Mouse (Mus musculus) ES-E14 (cell line): Measurements from ENCODE around the gene Grk6. TPM values are rescaled to one million over a fixed set of nuclear protein-coding genes. Genes with fewer than 3 reads are reported as not detected.

Experiments
- DNase-seq: peaks from one replicate; pipeline ENCODE4 v3.0.0-alpha.2; 2013; ENCODE audit warnings: low read depth, low spot score
- H3K27ac ChIP-seq: 2 replicates; pipeline ENCODE4 v1.5.1; 2012; ENCODE audit warnings: low read depth, mild to moderate bottlenecking, low read length, moderate library complexity, mixed read lengths; ENCODE audit not compliant: poor library complexity, insufficient read depth, severe bottlenecking
- H3K36me3 ChIP-seq: 2 replicates; pipeline ENCODE4 v1.6.1; 2012; ENCODE audit warnings: mild to moderate bottlenecking, low read length, moderate library complexity, mixed read lengths; ENCODE audit not compliant: control insufficient read depth, poor library complexity, insufficient read depth, severe bottlenecking
- H3K4me1 ChIP-seq, 2 experiments: fragments of 150-350 bp in 1 of 2; sonication (generic) in 1 of 2; 2 replicates each; pipeline ENCODE4 v1.6.1; 2012; ENCODE audit warnings: low read length in 2 of 2, mild to moderate bottlenecking in 1 of 2, mixed read lengths in 1 of 2; ENCODE audit not compliant: control insufficient read depth in 2 of 2, insufficient read depth in 2 of 2, poor library complexity in 1 of 2
- H3K4me3 ChIP-seq, 2 experiments: fragments of 150-350 bp in 1 of 2; sonication (generic) in 1 of 2; 2 replicates each; pipeline ENCODE4 v1.5.1; 2012; ENCODE audit warnings: low read length in 2 of 2, low read depth in 1 of 2, mild to moderate bottlenecking in 1 of 2, mixed read lengths in 1 of 2; ENCODE audit not compliant: insufficient read depth in 1 of 2, poor library complexity in 1 of 2, severe bottlenecking in 1 of 2
- H3K9ac ChIP-seq: 2 replicates; pipeline ENCODE4 v1.6.1; 2012; ENCODE audit warnings: low read depth, mild to moderate bottlenecking, low read length, mixed read lengths; ENCODE audit not compliant: poor library complexity, insufficient read depth, severe bottlenecking
- H3K9me3 ChIP-seq: fragments of 150-350 bp; sonication (generic); 2 replicates; pipeline ENCODE4 v1.6.1; 2012; ENCODE audit warnings: low read depth, mild to moderate bottlenecking, low read length; ENCODE audit not compliant: control insufficient read depth, insufficient read depth
- CHD2 ChIP-seq: IDR thresholded peaks from 2 replicates; pipeline ENCODE4 v1.6.1; 2014; ENCODE audit warnings: mild to moderate bottlenecking, low read depth, low read length, inconsistent platforms
- HCFC1 ChIP-seq: IDR thresholded peaks from 2 replicates; pipeline ENCODE4 v1.6.1; 2012; ENCODE audit warnings: low read length, inconsistent platforms, borderline replicate concordance; ENCODE audit not compliant: insufficient read depth
- MAFK ChIP-seq: IDR thresholded peaks from 2 replicates; pipeline ENCODE4 v1.6.1; 2014; ENCODE audit warnings: mild to moderate bottlenecking, low read depth, low read length, inconsistent platforms; ENCODE audit not compliant: insufficient read depth
- ZC3H11A ChIP-seq: IDR thresholded peaks from 2 replicates; pipeline ENCODE4 v1.6.1; 2012; ENCODE audit warnings: low read depth, mild to moderate bottlenecking, inconsistent platforms, low read length, borderline replicate concordance
- ZNF384 ChIP-seq: IDR thresholded peaks from 2 replicates; pipeline ENCODE4 v1.6.1; 2012; ENCODE audit warnings: low read depth, low read length, inconsistent platforms
- in situ Hi-C, 2 experiments: fragments of 600-800 bp; cut with MboI; formaldehyde crosslinking; loops; one replicate each; pipeline ENCODE4 v1.15.1; 2025; ENCODE audit warnings: low sequenced_read_pairs in 2 of 2, inconsistent platforms in 1 of 2; ENCODE audit not compliant: unreplicated experiment in 2 of 2
- total RNA-seq: library from RNA; depleted of rRNA; stranded (reverse); fragments of 300-350 nt; gene quantifications from 2 replicates; pipeline ENCODE4 v1.2.3, GENCODE M21; 2012

Grk6 gene
- total RNA-seq, 1 experiment = 74.7 TPM

DNA sequence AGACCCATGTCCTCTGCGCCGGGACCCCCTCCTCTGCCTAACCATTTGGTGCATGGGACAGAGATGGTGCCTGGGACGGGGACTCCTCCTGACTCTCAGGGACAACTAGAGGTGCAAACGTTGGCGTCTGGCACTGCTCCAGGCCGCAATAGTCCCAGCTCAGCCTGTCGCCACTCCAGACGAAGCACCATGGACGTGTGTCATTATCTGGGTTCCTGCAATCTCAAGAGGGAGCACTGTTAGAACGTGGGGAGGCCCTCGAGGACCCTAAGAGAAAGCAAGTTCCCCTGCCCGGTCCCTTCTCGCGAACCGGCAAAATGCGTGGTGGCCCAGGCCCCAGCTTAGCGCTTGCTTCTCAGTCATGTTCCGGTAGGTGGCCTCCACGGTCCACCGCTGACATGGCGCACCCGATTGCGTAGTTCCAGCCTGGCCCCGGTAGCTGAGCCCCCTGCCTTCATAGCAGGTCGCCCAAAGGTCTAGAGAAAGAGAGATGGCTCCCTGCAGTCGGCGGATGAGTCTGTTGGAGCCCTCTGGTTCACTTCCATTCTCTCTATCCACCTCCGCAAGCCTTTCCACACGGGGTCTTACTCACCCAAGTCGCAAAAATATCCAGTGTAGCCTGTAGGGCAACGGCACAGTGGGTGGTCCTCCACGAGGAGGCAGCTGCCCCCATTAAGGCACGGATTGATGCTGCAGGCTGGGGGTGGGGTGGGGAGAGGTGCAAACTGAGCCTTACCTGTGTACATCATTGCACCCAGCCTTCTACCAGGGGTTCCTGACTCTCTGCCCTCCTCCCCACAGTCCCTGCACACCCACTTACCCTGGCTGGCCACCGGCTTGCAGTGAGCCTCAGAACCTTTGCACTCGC, 23.7 kb upstream of the Grk6 start:
- Histone ChIP-seq H3K4me1 (peaks cover 0 to 9% of the 10 kb centered on the region in 2 experiments; a peak in 2 of 4 replicates), H3K9ac (no peak overlapping the region), H3K27ac (no peak overlapping the region), H3K36me3 (no peaks in the 10 kb centered on the region), H3K4me3 (peak overlapping the region; percentile 22 to 52; a peak in 2 of 4 replicates), H3K9me3 (no peaks in the 10 kb centered on the region)
- TF ChIP-seq HCFC1 (no peak), CHD2 (no peak), MAFK (no peak), ZC3H11A (no peak), ZNF384 (no peak)
- DNase-seq = no peak
- in situ Hi-C loops = no loop called here

DNA sequence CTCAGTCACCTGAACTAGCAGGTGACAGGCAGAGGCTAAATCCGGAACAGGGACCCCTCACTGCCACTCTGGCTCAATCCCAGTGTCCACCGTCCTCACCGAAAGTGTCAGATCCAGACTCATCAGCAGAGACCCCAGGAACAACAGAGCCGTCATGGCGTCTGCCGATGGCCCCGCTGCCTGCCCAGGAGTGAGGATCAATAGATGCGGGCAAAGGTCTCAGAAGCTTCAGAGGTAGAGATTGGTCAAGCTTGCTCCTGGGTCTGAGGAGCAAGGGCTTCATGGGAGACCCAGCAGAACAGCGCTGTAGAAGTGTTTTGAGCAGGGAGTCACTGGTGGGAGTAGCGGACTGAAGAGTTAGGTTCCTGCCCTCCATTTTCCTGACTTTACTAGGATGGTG, 18.3 kb upstream of the Grk6 start, which contains the start of gene F12:
Gene F12 (minus strand): TSS at position 181 of the 400 bp plus-strand sequence.
- no peaks in the 10 kb centered on the region for H3K36me3 ChIP-seq
- in situ Hi-C loops = no loop called here
- H3K4me3 ChIP-seq = no peak within 1 kb of the TSS
- no peak within 1 kb of the TSS for H3K9ac ChIP-seq
- no peak within 1 kb of the TSS for H3K27ac ChIP-seq
- H3K9me3 ChIP-seq = no peaks in the 10 kb centered on the region
- H3K4me1 ChIP-seq = peaks cover 0 to 4% of the 10 kb centered on the region in 2 experiments; a peak in 1 of 4 replicates
- no peak for DNase-seq
- TF ChIP-seq HCFC1 (no peak), MAFK (no peak), ZC3H11A (no peak)

DNA sequence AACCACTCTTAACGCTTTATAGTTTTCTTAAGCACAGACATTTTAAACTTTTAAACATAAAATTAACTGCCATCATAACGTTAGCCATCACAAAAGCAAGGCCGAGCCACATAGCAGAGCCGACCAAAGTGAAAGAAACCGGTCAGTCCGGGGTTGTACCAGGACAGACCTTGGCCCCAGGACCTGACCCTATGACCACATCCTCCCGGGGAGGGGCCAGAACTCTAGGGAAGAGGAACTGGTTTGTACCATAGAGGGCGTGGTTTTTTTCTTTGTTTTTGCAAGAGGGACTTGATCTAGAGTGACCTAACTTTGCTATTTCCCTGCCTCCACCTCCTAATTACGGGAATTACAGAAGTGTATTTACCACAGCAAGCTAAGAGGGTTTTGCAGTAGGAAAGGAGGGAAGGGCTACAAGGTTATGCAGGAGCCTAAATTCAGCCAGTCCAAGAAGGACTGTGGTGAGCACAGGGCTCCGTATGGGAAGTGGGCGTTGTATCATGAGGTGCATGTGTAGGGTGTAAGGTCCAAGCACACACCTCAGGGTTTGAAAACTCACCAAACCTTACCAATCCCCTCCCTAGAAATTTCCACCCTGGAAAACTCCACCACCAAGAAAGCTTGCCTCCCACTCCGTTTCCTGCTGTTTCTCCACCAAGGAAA, 15.5 kb upstream of the Grk6 start:
- DNase-seq = no peak

DNA sequence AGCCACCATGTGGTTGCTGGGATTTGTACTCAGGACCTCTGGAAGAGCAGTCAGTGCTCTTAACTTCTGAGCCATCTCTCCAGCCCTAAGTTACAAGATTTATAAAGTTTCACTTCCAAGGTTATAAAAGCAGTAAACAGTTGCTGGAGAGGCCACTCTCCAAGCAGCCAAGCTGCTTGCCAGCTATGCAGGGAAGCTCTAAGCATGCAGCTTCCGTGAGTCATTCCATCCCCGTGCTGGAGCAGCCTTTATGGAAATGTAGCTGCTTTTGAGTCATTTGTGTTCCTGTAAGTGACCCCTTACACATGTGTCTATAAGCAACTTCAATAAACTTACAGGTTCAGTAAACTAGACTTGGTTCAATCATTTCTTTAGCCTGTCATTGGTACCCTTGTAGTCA, 14.3 kb upstream of the Grk6 start:
- H3K9ac ChIP-seq = no peak overlapping the region
- H3K4me3 ChIP-seq = no peak overlapping the region
- in situ Hi-C loops = no loop called here
- TF ChIP-seq MAFK (no peak), ZC3H11A (no peak), CHD2 (no peak), HCFC1 (no peak), ZNF384 (no peak)
- H3K9me3 ChIP-seq = no peaks in the 10 kb centered on the region
- H3K36me3 ChIP-seq = no peaks in the 10 kb centered on the region
- no peak overlapping the region for H3K27ac ChIP-seq
- 0 out of 4 replicates have a peak, but pooled peaks cover 0 to 2% of the 10 kb centered on the region in 2 experiments for H3K4me1 ChIP-seq
- no peak for DNase-seq

More for the DNA sequence above, 15.5 kb upstream of the Grk6 start:
- Histone ChIP-seq H3K36me3 (no peaks in the 10 kb centered on the region), H3K9me3 (no peaks in the 10 kb centered on the region), H3K9ac (no peak overlapping the region), H3K27ac (no peak overlapping the region), H3K4me1 (0 out of 4 replicates have a peak, but pooled peaks cover 0 to 2% of the 10 kb centered on the region in 2 experiments), H3K4me3 (no peak overlapping the region)
- TF ChIP-seq MAFK = no peak
- no peak for TF ChIP-seq HCFC1
- no peak for TF ChIP-seq ZC3H11A
- no peak for TF ChIP-seq CHD2
- no peak for TF ChIP-seq ZNF384
- in situ Hi-C loops = no loop called here
